Mouse (Mus musculus): ENCODE measurements at regions not wholly inside any gene's neighbourhood (a gene's known extent, or its start where the extent isn't known, plus 50 kb on each side); places are given as distances from the start of the nearest gene placed in this dataset.
A peak's percentile ranks its signal among the peaks of the same experiment; 100 is the strongest.

DNA sequence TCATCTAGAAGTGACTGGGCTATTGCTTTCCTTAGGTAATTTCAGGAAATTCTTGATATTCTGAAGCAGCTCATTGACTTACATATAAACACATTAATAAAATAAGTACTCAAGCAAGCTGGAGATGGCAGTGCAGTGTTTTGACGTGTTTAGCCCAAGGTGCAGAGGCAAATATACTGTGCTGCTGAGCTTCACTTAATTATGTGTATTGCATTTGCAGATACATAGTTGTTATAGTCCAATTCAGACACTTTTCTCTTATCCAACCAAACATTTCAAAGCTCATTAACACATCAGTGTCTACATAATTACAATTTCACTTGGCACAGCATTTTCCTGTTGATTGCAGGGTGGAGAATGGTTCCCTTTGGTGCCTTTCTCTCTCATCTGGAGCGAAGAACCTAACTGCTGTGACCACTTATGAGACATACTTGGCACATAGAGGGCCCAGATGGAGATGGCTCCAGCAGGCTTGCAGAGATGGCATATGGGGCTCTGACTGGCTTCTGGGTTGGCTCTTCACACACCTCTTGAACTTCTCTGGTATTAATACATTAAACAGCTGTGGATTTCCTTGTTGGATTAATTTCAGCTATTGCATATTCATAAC lies 803.9 kb upstream of the Gm10800 start:
- no peak for DNase-seq

DNA sequence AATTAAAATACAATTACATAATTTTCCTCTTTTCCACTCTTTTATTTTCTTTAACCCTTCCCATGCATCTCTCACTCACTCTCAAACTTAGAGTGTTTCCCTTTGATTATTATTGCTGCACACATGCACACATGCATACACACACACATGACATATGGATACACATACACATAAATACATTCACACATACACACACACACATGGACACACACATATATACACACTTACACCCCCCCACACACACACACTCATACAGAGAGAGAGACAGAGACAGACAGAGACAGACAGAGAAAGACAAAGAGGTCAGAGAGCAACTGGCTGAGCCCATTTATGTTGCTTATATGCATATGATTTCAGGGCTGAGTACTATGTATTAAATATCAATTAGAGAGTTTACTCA lies 764.2 kb upstream of the Gm10800 start:
- no peak for DNase-seq

DNA sequence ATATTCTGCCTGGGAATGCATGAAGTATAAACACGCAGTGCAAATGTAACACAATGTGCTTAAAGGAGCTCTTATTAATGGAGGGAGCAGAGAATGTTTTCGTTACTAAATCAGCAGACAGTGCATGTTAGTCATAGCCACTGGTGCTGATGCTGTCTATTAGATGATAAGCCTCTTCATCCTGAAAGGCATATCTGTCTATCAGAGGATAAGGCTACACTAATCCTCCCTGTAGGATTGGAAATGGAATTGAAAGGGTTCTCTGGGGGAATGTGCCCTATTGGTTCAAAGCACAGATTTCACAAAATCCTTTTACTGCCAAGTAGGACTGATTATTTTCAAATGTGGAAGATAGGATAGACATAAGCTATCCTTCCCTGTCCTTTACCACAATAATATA lies 763.4 kb upstream of the Gm10800 start:
- DNase-seq: no peak

DNA sequence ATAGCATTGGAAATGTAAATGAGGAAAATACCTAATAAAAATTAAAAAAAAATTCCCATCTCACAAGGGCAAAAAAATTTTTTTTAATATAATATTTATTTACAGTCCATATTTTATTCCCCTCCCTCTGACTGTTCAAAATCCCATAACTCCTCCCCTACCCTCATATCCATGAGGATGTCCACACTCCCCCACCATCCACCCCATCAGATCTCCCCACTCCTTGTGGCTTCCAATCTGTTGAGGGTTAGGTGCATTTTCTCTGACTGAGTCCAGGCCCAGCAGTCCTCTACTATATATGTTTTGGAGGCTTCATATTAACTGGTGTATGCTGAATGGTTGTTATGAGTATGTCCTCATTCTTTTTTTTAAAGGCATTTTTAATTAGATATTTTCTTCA lies 754.5 kb upstream of the Gm10800 start:
- no peak for DNase-seq

DNA sequence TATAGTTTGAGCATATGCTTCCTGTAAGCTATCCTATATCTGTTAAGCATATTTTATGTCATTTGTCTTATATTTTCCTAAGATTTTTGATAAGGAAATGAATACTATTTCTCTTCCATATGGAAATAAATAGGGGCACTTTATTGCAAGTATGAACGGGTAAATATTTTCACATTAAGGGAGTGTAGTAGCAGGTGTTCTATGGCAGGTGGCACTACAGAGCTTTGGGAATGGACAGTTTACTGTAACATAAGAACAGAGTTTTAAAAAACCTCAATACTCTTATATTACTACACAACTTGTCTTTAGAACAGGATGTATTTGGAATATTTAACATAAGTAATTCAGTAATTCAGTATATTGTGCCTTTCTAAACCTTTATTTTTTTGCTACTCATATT lies 742.4 kb upstream of the Gm10800 start:
- peak; percentile 5 for DNase-seq

DNA sequence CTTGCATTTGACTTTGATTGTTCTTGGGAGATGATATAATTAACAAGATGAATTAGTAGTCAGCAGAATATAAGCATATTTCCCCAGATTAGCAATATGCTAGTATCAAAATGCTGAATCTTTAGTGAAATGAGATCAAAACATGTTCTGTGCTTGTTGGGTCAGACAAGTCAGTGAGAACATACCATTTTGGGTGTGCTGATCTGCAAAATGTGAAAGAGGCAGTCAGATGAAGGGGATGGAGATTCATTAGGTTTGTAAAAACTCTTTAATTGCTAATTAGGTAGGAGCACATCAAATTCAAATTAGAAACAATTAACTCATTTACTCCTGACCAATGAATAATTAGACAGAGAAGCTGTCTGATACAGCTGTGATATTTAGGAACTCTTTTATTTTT lies 712.6 kb upstream of the Gm10800 start:
- no peak for DNase-seq

DNA sequence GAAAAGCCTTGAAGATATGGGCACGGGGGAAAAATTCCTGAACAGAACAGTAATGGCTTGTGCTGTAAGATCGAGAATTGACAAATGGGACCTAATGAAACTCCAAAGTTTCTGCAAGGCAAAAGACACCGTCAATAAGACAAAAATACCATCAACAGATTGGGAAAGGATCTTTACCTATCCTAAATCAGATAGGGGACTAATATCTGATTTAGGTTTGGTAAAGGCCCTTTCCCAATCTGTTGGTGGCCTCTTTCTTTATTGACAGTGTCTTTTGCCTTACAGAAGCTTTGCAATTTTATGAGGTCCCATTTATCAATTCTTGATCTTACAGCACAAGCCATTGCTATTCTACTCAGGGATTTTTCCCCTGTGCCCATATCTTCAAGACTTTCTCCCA lies 696.5 kb upstream of the Gm10800 start:
- peak; percentile 80 for DNase-seq

DNA sequence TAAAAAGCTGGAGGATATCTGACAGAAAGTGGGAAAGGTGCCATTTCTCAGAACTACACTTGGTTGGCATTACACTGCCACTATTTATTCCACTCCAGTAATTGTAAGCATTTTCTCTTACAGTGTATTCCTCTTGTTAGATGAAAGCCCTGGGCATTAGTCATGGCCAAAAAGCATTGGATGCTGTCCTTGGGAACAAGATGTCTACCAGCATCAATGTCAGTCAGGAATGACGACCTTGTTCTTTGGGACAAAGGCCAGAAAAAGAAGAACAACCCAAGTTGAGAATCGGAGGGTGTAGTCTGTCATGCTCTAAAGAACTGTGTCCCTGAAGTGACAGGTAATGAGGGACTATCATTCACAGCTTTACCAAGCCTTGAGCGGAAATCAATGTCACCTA lies 662.1 kb upstream of the Gm10800 start:
- no peak for DNase-seq
